Mouse (Mus musculus) heart, postnatal 0 days (tissue): Measurements from ENCODE around the gene Zranb2. TPM values are rescaled to one million over a fixed set of nuclear protein-coding genes. Genes with fewer than 3 reads are reported as not detected.
A peak's percentile ranks its signal among the peaks of the same experiment; 100 is the strongest.

ENCODE experiments used
- ATAC-seq: fragments of 200-750 bp; cut with Nextera tagmentation; 2 replicates; pipeline ENCODE4 v1.8.0; 2017; ENCODE audit warnings: low read depth, moderate number of reproducible peaks, moderate library complexity; ENCODE audit not compliant: insufficient read depth
- DNase-seq: peaks from one replicate; pipeline ENCODE4 v3.0.0-alpha.2; 2016; ENCODE audit warnings: low spot score
- H3K27ac ChIP-seq: fragments of 300-500 bp; sonication (generic); 2 replicates; pipeline ENCODE4 v1.5.1; 2014; ENCODE audit warnings: low read depth, mild to moderate bottlenecking
- H3K27me3 ChIP-seq: fragments of 300-500 bp; sonication (generic); 2 replicates; pipeline ENCODE4 v1.6.1; 2014; ENCODE audit warnings: low read length, mixed read lengths; ENCODE audit not compliant: control insufficient read depth, insufficient read depth
- H3K36me3 ChIP-seq: fragments of 300-500 bp; sonication (generic); replicated peaks from 2 replicates; pipeline ENCODE4 v1.6.1; 2014; ENCODE audit warnings: low read length, mixed read lengths; ENCODE audit not compliant: control insufficient read depth, insufficient read depth
- H3K4me1 ChIP-seq: fragments of 300-500 bp; sonication (generic); 2 replicates; pipeline ENCODE4 v1.6.1; 2014; ENCODE audit warnings: antibody characterized with exemption; ENCODE audit not compliant: control insufficient read depth, insufficient read depth
- H3K4me2 ChIP-seq: fragments of 300-500 bp; sonication (generic); 2 replicates; pipeline ENCODE4 v1.6.1; 2014; ENCODE audit warnings: low read depth, mild to moderate bottlenecking, low read length, moderate library complexity
- H3K4me3 ChIP-seq: fragments of 300-500 bp; sonication (generic); 2 replicates; pipeline ENCODE4 v1.5.1; 2014; ENCODE audit warnings: low read depth, low read length
- H3K9ac ChIP-seq: fragments of 300-500 bp; sonication (generic); replicated peaks from 2 replicates; pipeline ENCODE4 v1.6.1; 2014; ENCODE audit warnings: low read depth, low read length, mixed read lengths
- H3K9me3 ChIP-seq: fragments of 300-500 bp; sonication (generic); replicated peaks from 2 replicates; pipeline ENCODE4 v1.6.1; 2016; ENCODE audit warnings: low read length; ENCODE audit not compliant: control insufficient read depth
- CTCF ChIP-seq: IDR thresholded peaks from 2 replicates; pipeline ENCODE4 v1.5.1; 2016; ENCODE audit warnings: antibody characterized with exemption, control low read depth, low read depth
- EP300 ChIP-seq: IDR thresholded peaks from 2 replicates; pipeline ENCODE4 v1.6.1; 2016; ENCODE audit warnings: antibody characterized with exemption, low read depth
- WGBS: fragments of 180-500 bp; shearing (Covaris S2); extraction: QIAGEN DNeasy Blood & Tissue Kit; methylation state at CpG from one replicate; pipeline ENCODE4 v1.1.7; 2014; 5-methylcytosine and 5-hydroxymethylcytosine counted together
- polyA plus RNA-seq: library from polyadenylated mRNA; unstranded; fragments of >200 nt; fragmentation: Nextera tagmentation; extraction: Ambion mirVana; gene quantifications from 2 replicates; pipeline ENCODE4 v1.2.1, GENCODE M21; 2015
- total RNA-seq: library from RNA; depleted of rRNA; stranded (reverse); fragments of >200 nt; gene quantifications from 2 replicates; pipeline ENCODE4 v1.2.3, GENCODE M21; 2014; ENCODE audit warnings: low replicate concordance; rRNA removed

Zranb2 gene
- total RNA-seq (20.9 and 30.8 TPM in 2 replicates), polyA plus RNA-seq (47.5 and 50.2 TPM in 2 replicates)

- peak; percentile 82 for DNase-seq
- ATAC-seq = peak; percentile 94
- under 1% methylated on average over 85 of the region's 91 CpGs for WGBS
- Histone ChIP-seq H3K4me1 (peaks cover 3% of the 10 kb centered on the region; the same call in 1 of the 2 replicates), H3K4me2 (peak within 1 kb of the TSS; percentile 67), H3K9ac (peak within 1 kb of the TSS; percentile 79), H3K27me3 (peaks cover 33% of the 10 kb centered on the region), H3K27ac (peak within 1 kb of the TSS; percentile 94), H3K36me3 (peaks cover 22% of the 10 kb centered on the region; the same call in 1 of the 2 replicates), H3K4me3 (peak within 1 kb of the TSS; percentile 80), H3K9me3 (peaks cover 4% of the 10 kb centered on the region)
- peak; percentile 82; the same call in 1 of the 2 replicates for TF ChIP-seq EP300
- no peak for TF ChIP-seq CTCF
These were observed at the start of gene Zranb2 for GRCm38 (mm10) chr3:157533964-157534785. Gene Zranb2 (plus strand): TSS chr3:157534160.

GRCm38 (mm10) chr3:157492043-157492442 is 41.9 kb upstream of the Zranb2 start:
- Histone ChIP-seq H3K27ac (no peak overlapping the region), H3K9me3 (no peaks in the 10 kb centered on the region), H3K4me2 (no peak overlapping the region), H3K4me1 (no peaks in the 10 kb centered on the region), H3K36me3 (no peaks in the 10 kb centered on the region), H3K9ac (no peak overlapping the region), H3K27me3 (no peaks in the 10 kb centered on the region), H3K4me3 (no peak overlapping the region)
- WGBS = 38% methylated on average over 4 of the region's 4 CpGs
- TF ChIP-seq CTCF (no peak), EP300 (no peak)
- no peak for ATAC-seq
- DNase-seq = no peak

GRCm38 (mm10) chr3:157502216-157502615 is 31.7 kb upstream of the Zranb2 start:
- Histone ChIP-seq H3K9ac (no peak overlapping the region), H3K4me2 (no peak overlapping the region), H3K4me3 (no peak overlapping the region), H3K27me3 (no peaks in the 10 kb centered on the region), H3K27ac (no peak overlapping the region), H3K9me3 (no peaks in the 10 kb centered on the region), H3K36me3 (no peaks in the 10 kb centered on the region), H3K4me1 (no peaks in the 10 kb centered on the region)
- 81% methylated on average over 1 of the region's 1 CpGs for WGBS
- DNase-seq = no peak
- no peak for ATAC-seq
- TF ChIP-seq EP300 (no peak), CTCF (no peak)

- ATAC-seq = no peak
- Histone ChIP-seq H3K27ac (no peak overlapping the region), H3K4me1 (peaks cover 14% of the 10 kb centered on the region; the same call in 1 of the 2 replicates), H3K27me3 (no peaks in the 10 kb centered on the region), H3K36me3 (no peaks in the 10 kb centered on the region), H3K4me2 (no peak overlapping the region), H3K4me3 (no peak overlapping the region), H3K9ac (no peak overlapping the region), H3K9me3 (no peaks in the 10 kb centered on the region)
- no peak for TF ChIP-seq EP300
- TF ChIP-seq CTCF = no peak
- WGBS = 56% methylated on average over 5 of the region's 5 CpGs
- DNase-seq = no peak
These were observed 19.7 kb upstream of the Zranb2 start for GRCm38 (mm10) chr3:157514116-157514796.

GRCm38 (mm10) chr3:157516471-157516870 is 17.5 kb upstream of the Zranb2 start:
- no peak for TF ChIP-seq CTCF
- no peak for TF ChIP-seq EP300
- WGBS = 16% methylated on average over 3 of the region's 3 CpGs
- Histone ChIP-seq H3K9me3 (no peaks in the 10 kb centered on the region), H3K4me1 (peaks cover 14% of the 10 kb centered on the region; the same call in 1 of the 2 replicates), H3K4me3 (no peak overlapping the region), H3K27me3 (no peaks in the 10 kb centered on the region), H3K9ac (no peak overlapping the region), H3K4me2 (no peak overlapping the region), H3K36me3 (no peaks in the 10 kb centered on the region), H3K27ac (no peak overlapping the region)
- ATAC-seq (no peak), DNase-seq (no peak)
